Mouse (Mus musculus): ENCODE data around the gene Zswim7. TPM values are rescaled to one million over a fixed set of nuclear protein-coding genes. Genes with fewer than 3 reads are reported as not detected.

Gene Zswim7
- polyA plus RNA-seq (2014; fragmentation: Nextera tagmentation; extraction: Ambion mirVana) = 24.7 and 27.9 TPM in 2 replicates

DNA sequence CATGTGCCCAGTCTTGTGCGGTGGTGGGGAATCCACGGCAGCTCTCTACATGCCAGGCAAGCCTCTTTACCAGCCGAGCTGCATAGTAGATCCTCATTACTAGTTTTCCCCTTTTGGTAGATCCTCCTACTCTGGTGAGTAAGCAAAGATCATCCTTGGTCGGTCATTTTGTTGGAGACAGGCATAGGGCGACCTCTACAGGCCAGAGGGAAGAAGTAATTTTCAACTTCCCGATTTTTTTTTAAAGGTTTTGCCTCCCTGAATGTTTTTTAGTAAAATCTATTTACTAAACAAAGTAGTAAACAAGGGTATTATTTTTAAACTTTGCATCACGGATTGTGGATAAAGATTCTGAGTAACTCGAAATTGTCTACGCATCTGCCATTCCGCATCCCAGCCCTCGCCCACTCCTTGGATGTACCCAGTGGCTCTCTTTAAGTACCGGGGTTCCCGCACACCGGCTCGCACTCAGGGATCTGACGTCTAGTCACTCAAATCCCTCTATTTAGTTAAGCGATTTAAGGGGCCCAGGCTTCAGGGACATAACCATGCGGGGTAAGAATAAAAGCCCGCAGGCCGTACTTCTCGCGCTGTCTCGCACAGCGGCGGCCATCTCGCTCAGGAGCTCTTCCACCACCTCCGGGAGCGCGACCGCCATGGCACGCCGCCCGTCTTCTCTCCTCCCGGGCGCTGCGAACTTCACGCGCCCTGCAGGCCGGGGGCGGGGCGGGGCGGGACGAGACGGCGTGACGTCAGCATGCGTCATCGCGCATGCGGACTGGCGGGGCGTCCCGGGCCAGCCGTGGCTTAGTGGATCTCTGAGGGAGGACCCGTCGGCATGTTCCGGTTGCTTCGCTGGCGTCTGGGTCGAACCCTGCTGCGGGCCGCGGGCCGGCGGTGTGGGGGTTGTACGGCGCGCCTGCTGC is at the start of gene Zswim7, which contains the start of gene Ttc19:
Gene Zswim7 (minus strand): TSS at position 701 of the 926 bp plus-strand sequence.
Gene Ttc19 (plus strand): TSS at position 799 of the 926 bp plus-strand sequence.
- Histone ChIP-seq H3K4me1 (replicated peaks; ENCODE audit: control insufficient read depth, insufficient read depth, low read length) (peaks cover 11% of the 10 kb centered on the region; the same call in 1 of the 2 replicates), H3K27ac (ENCODE audit: low read depth) (peak within 1 kb of the TSS; percentile 91), H3K27me3 (replicated peaks; ENCODE audit: control insufficient read depth, insufficient read depth, low read length) (no peaks in the 10 kb centered on the region), H3K9me3 (ENCODE audit: control insufficient read depth, low read length) (no peaks in the 10 kb centered on the region), H3K36me3 (ENCODE audit: control insufficient read depth, insufficient read depth, low read length) (peaks cover 23% of the 10 kb centered on the region), H3K4me2 (ENCODE audit: low read length) (peak within 1 kb of the TSS; percentile 62), H3K4me3 (ENCODE audit: low read depth, low read length) (peak within 1 kb of the TSS; percentile 87), H3K9ac (ENCODE audit: low read length) (peak within 1 kb of the TSS; percentile 84)
- DNase-seq (ENCODE audit: low spot score) (peak; percentile 98), ATAC-seq (replicated peaks; ENCODE audit: low FRiP score, low TSS enrichment, low read depth) (peak; percentile 95)
- under 1% methylated on average over 63 of the region's 68 CpGs for WGBS

DNA sequence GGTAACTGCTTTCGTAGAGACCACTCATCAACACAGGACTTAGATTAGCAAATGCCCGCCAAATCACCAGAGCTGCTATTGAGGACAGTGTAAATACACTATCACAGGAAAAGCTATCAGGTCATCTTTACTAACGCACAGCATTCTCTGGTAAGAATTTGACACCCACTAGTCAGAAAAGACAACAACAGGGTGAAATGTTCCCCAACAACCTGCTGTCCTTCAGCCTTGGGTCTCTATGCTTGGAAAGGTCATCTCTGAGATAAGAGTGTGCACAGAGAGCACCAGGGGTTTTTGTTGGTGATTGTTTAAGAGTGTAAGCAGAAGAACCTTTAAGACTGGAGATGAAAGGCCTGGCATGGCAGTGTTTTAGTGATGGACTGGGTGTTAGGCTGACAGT is 42.5 kb upstream of the Zswim7 start:
- no peak overlapping the region for H3K27ac ChIP-seq (ENCODE audit: low read depth)
- no peak for DNase-seq (ENCODE audit: low spot score)
- no peaks in the 10 kb centered on the region for H3K4me1 ChIP-seq (replicated peaks; ENCODE audit: control insufficient read depth, insufficient read depth, low read length)
- no peaks in the 10 kb centered on the region for H3K9me3 ChIP-seq (ENCODE audit: control insufficient read depth, low read length)
- 72% methylated on average over 3 of the region's 3 CpGs for WGBS
- no peak overlapping the region for H3K9ac ChIP-seq (ENCODE audit: low read length)
- H3K27me3 ChIP-seq (replicated peaks; ENCODE audit: control insufficient read depth, insufficient read depth, low read length) = no peaks in the 10 kb centered on the region
- H3K4me3 ChIP-seq (ENCODE audit: low read depth, low read length) = no peak overlapping the region
- H3K4me2 ChIP-seq (ENCODE audit: low read length) = no peak overlapping the region
- ATAC-seq (replicated peaks; ENCODE audit: low FRiP score, low TSS enrichment, low read depth) = no peak
- peaks cover 97% of the 10 kb centered on the region for H3K36me3 ChIP-seq (ENCODE audit: control insufficient read depth, insufficient read depth, low read length)

DNA sequence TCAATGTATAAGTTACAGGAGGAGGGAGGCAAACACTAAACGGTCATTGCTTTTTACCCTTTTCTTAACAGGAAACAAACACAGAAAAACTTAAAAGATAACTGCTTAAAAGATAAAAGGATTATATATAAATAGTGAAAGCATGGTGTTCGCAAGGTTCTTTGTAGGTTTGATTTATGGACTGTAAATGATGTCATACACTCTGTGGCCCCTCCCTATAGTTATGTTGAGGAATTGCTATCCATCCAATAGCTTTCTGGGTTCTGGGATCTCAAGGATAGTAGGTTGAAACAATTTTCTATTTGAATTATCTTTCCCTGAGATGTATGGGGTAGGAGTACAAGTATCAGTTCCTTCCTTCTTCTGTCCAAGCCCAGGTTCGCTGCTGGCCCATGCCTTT is 38.9 kb upstream of the Zswim7 start:
- H3K4me1 ChIP-seq (replicated peaks; ENCODE audit: control insufficient read depth, insufficient read depth, low read length) = no peaks in the 10 kb centered on the region
- DNase-seq (ENCODE audit: low spot score) (no peak), ATAC-seq (replicated peaks; ENCODE audit: low FRiP score, low TSS enrichment, low read depth) (no peak)
- no peaks in the 10 kb centered on the region for H3K9me3 ChIP-seq (ENCODE audit: control insufficient read depth, low read length)
- no peaks in the 10 kb centered on the region for H3K27me3 ChIP-seq (replicated peaks; ENCODE audit: control insufficient read depth, insufficient read depth, low read length)
- H3K27ac ChIP-seq (ENCODE audit: low read depth) = no peak overlapping the region
- WGBS = 68% methylated on average over 3 of the region's 3 CpGs
- no peak overlapping the region for H3K9ac ChIP-seq (ENCODE audit: low read length)
- peaks cover 97% of the 10 kb centered on the region for H3K36me3 ChIP-seq (ENCODE audit: control insufficient read depth, insufficient read depth, low read length)
- H3K4me2 ChIP-seq (ENCODE audit: low read length) = no peak overlapping the region
- H3K4me3 ChIP-seq (ENCODE audit: low read depth, low read length) = no peak overlapping the region

DNA sequence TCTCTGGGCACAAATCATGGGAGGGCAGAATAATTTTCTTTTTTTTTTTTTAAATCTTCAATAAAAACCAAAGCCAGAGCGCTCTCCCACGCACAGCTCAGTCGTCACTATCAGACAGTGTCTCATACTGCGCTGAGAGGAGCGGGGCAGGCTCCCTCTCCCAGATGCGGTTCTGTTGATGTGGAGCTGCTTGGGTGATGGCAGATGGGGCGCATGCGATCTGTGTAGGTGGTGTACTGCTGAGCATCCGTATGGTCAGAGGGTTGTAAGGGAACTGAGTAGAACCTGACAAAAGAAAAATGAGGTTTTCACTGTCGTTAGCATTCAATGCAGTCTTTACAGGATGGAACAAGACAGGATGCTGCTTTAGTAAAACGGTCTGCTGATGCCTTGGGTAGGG is 36.6 kb upstream of the Zswim7 start:
- DNase-seq (ENCODE audit: low spot score) (no peak), ATAC-seq (replicated peaks; ENCODE audit: low FRiP score, low TSS enrichment, low read depth) (no peak)
- no peaks in the 10 kb centered on the region for H3K27me3 ChIP-seq (replicated peaks; ENCODE audit: control insufficient read depth, insufficient read depth, low read length)
- H3K27ac ChIP-seq (ENCODE audit: low read depth) = no peak overlapping the region
- H3K4me3 ChIP-seq (ENCODE audit: low read depth, low read length) = no peak overlapping the region
- H3K36me3 ChIP-seq (ENCODE audit: control insufficient read depth, insufficient read depth, low read length) = peaks cover 99% of the 10 kb centered on the region
- H3K9ac ChIP-seq (ENCODE audit: low read length) = no peak overlapping the region
- H3K9me3 ChIP-seq (ENCODE audit: control insufficient read depth, low read length) = no peaks in the 10 kb centered on the region
- 90% methylated on average over 11 of the region's 11 CpGs for WGBS
- H3K4me1 ChIP-seq (replicated peaks; ENCODE audit: control insufficient read depth, insufficient read depth, low read length) = no peaks in the 10 kb centered on the region
- no peak overlapping the region for H3K4me2 ChIP-seq (ENCODE audit: low read length)

DNA sequence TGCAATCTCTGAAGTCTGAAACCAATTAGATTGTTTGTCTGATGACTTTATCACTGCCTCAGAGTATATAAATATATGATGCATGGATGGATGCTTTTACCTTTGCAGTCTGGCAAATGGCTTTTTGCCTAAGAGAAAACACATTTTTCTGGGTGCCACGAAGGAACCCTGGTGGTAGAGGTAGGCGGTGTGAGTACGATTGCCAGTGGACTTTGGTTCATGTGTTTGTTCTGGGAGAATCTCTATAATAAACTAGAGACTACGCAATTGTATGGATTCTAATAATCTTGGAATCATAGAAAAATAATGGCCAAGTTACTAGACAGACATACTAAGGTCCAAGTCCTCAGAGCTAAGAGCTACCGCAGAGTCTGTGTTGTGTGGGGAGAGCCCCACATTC is 33.8 kb upstream of the Zswim7 start:
- no peaks in the 10 kb centered on the region for H3K9me3 ChIP-seq (ENCODE audit: control insufficient read depth, low read length)
- no peak for ATAC-seq (replicated peaks; ENCODE audit: low FRiP score, low TSS enrichment, low read depth)
- no peaks in the 10 kb centered on the region for H3K4me1 ChIP-seq (replicated peaks; ENCODE audit: control insufficient read depth, insufficient read depth, low read length)
- no peak overlapping the region for H3K27ac ChIP-seq (ENCODE audit: low read depth)
- H3K4me3 ChIP-seq (ENCODE audit: low read depth, low read length) = no peak overlapping the region
- 94% methylated on average over 5 of the region's 5 CpGs for WGBS
- H3K27me3 ChIP-seq (replicated peaks; ENCODE audit: control insufficient read depth, insufficient read depth, low read length) = no peaks in the 10 kb centered on the region
- H3K4me2 ChIP-seq (ENCODE audit: low read length) = no peak overlapping the region
- H3K9ac ChIP-seq (ENCODE audit: low read length) = no peak overlapping the region
- DNase-seq (ENCODE audit: low spot score) = no peak
- peaks cover 72% of the 10 kb centered on the region for H3K36me3 ChIP-seq (ENCODE audit: control insufficient read depth, insufficient read depth, low read length)

DNA sequence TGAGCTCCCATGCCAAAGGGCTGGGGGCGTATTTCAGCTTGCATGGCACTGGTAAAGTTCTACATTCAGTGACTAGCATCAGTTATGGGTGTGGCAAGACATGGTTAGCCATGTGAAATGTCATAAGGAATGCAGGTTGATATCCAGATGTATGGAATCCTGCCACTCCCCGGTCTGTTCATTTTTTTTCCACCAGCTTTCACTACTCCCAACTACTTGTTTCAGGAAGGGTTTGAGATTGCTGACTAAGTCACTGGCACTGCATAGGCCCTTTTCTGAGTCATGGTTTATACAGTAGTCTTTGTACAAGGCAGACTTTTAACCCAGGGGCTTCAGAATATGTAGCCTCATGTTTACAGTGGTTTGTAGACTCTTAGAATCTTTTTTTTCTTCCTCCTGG is 28.1 kb upstream of the Zswim7 start:
- H3K9ac ChIP-seq (ENCODE audit: low read length) = no peak overlapping the region
- H3K27ac ChIP-seq (ENCODE audit: low read depth) = no peak overlapping the region
- ATAC-seq (replicated peaks; ENCODE audit: low FRiP score, low TSS enrichment, low read depth) (no peak), DNase-seq (ENCODE audit: low spot score) (no peak)
- 95% methylated on average over 2 of the region's 2 CpGs for WGBS
- H3K9me3 ChIP-seq (ENCODE audit: control insufficient read depth, low read length) = no peaks in the 10 kb centered on the region
- peaks cover 54% of the 10 kb centered on the region for H3K36me3 ChIP-seq (ENCODE audit: control insufficient read depth, insufficient read depth, low read length)
- no peak overlapping the region for H3K4me3 ChIP-seq (ENCODE audit: low read depth, low read length)
- no peak overlapping the region for H3K4me2 ChIP-seq (ENCODE audit: low read length)
- no peaks in the 10 kb centered on the region for H3K27me3 ChIP-seq (replicated peaks; ENCODE audit: control insufficient read depth, insufficient read depth, low read length)
- H3K4me1 ChIP-seq (replicated peaks; ENCODE audit: control insufficient read depth, insufficient read depth, low read length) = no peaks in the 10 kb centered on the region

DNA sequence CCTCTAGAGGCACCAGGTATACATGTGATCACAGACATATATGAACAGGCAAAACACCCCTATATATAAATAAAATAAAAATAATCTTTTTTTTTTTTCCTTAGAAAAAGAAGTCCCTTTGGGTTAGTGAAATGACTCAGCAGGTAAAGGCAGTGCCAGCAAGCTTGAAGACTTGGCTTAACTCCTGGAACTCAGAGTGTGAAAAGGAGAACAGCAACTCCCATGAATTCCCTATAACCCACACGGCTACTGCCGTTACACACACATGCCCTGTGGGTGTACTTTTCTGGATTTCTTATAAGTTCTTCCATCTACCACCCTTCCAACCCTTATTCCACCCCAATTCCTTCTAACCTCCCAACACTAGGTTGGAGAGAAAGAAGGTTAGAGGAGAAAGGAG is 24.7 kb upstream of the Zswim7 start:
- no peaks in the 10 kb centered on the region for H3K4me1 ChIP-seq (replicated peaks; ENCODE audit: control insufficient read depth, insufficient read depth, low read length)
- H3K9me3 ChIP-seq (ENCODE audit: control insufficient read depth, low read length) = no peaks in the 10 kb centered on the region
- H3K4me2 ChIP-seq (ENCODE audit: low read length) = no peak overlapping the region
- no peak overlapping the region for H3K9ac ChIP-seq (ENCODE audit: low read length)
- 92% methylated on average over 2 of the region's 2 CpGs for WGBS
- H3K36me3 ChIP-seq (ENCODE audit: control insufficient read depth, insufficient read depth, low read length) = peaks cover 39% of the 10 kb centered on the region
- no peaks in the 10 kb centered on the region for H3K27me3 ChIP-seq (replicated peaks; ENCODE audit: control insufficient read depth, insufficient read depth, low read length)
- ATAC-seq (replicated peaks; ENCODE audit: low FRiP score, low TSS enrichment, low read depth) (no peak), DNase-seq (ENCODE audit: low spot score) (no peak)
- no peak overlapping the region for H3K4me3 ChIP-seq (ENCODE audit: low read depth, low read length)
- no peak overlapping the region for H3K27ac ChIP-seq (ENCODE audit: low read depth)

DNA sequence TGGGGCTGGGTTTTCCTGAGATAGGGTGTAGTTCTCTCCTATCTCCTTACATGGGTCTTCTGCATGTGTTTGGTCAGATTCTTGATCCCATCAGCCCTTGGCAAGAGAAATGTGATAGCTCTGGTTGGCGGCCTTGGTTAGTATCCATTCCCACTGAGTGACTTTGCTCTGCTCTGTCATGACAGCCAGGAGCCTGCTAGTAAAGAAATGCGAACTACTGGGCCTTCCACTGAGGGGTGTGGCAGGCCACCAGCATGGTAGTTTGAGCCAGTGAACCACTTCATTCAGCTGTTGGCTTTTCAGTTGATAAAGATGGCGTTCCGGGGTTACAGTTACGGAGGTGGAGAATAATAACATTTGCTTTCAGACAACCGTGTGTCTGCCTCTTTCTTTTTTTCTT is 17.7 kb upstream of the Zswim7 start:
- no peak overlapping the region for H3K4me3 ChIP-seq (ENCODE audit: low read depth, low read length)
- no peaks in the 10 kb centered on the region for H3K4me1 ChIP-seq (replicated peaks; ENCODE audit: control insufficient read depth, insufficient read depth, low read length)
- no peak for ATAC-seq (replicated peaks; ENCODE audit: low FRiP score, low TSS enrichment, low read depth)
- peaks cover 23% of the 10 kb centered on the region for H3K36me3 ChIP-seq (ENCODE audit: control insufficient read depth, insufficient read depth, low read length)
- H3K9me3 ChIP-seq (ENCODE audit: control insufficient read depth, low read length) = no peaks in the 10 kb centered on the region
- no peak overlapping the region for H3K4me2 ChIP-seq (ENCODE audit: low read length)
- H3K27me3 ChIP-seq (replicated peaks; ENCODE audit: control insufficient read depth, insufficient read depth, low read length) = no peaks in the 10 kb centered on the region
- 94% methylated on average over 6 of the region's 6 CpGs for WGBS
- no peak for DNase-seq (ENCODE audit: low spot score)
- no peak overlapping the region for H3K27ac ChIP-seq (ENCODE audit: low read depth)
- H3K9ac ChIP-seq (ENCODE audit: low read length) = no peak overlapping the region

DNA sequence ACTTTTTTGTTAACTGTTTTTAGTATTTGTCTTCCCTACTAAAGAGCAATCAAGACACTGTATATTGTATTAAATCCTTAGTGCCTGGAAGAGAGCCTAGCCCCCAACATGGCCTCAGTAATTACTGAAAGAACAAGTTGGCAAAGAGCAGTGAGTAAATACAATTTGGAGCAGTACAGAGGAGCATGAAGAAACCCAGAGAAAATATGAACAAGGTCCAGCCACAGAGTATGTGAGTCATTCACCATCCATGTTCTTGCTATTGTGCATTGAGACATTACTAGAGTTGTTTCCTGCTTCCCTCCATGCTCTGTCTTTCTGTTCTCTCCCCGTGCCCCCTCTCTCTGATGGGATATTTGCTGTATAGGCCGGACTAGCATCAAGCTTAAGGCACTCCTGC is 12.9 kb upstream of the Zswim7 start:
- H3K4me3 ChIP-seq (ENCODE audit: low read depth, low read length) = no peak overlapping the region
- no peak for DNase-seq (ENCODE audit: low spot score)
- H3K9ac ChIP-seq (ENCODE audit: low read length) = no peak overlapping the region
- H3K27me3 ChIP-seq (replicated peaks; ENCODE audit: control insufficient read depth, insufficient read depth, low read length) = no peaks in the 10 kb centered on the region
- H3K9me3 ChIP-seq (ENCODE audit: control insufficient read depth, low read length) = no peaks in the 10 kb centered on the region
- H3K36me3 ChIP-seq (ENCODE audit: control insufficient read depth, insufficient read depth, low read length) = peaks cover 40% of the 10 kb centered on the region
- WGBS = 86% methylated on average over 2 of the region's 2 CpGs
- no peaks in the 10 kb centered on the region for H3K4me1 ChIP-seq (replicated peaks; ENCODE audit: control insufficient read depth, insufficient read depth, low read length)
- no peak overlapping the region for H3K4me2 ChIP-seq (ENCODE audit: low read length)
- no peak for ATAC-seq (replicated peaks; ENCODE audit: low FRiP score, low TSS enrichment, low read depth)
- H3K27ac ChIP-seq (ENCODE audit: low read depth) = no peak overlapping the region
